Mouse (Mus musculus) testis, adult 2 months (tissue): Measurements from ENCODE around the gene Art2b.

ENCODE experiments used
- CTCF ChIP-seq: fragments of 200-500 bp; IDR thresholded peaks from 2 replicates; pipeline ENCODE4 v1.5.1; 2012; ENCODE audit warnings: low read depth, mild to moderate bottlenecking, inconsistent platforms, low read length, moderate library complexity; ENCODE audit not compliant: control insufficient read depth, insufficient read depth, insufficient replicate concordance
- POLR2A ChIP-seq: fragments of 200-500 bp; IDR thresholded peaks from 2 replicates; pipeline ENCODE4 v1.6.1; 2012; ENCODE audit warnings: low read depth, mild to moderate bottlenecking, inconsistent platforms, low read length, moderate library complexity; ENCODE audit not compliant: control insufficient read depth

DNA sequence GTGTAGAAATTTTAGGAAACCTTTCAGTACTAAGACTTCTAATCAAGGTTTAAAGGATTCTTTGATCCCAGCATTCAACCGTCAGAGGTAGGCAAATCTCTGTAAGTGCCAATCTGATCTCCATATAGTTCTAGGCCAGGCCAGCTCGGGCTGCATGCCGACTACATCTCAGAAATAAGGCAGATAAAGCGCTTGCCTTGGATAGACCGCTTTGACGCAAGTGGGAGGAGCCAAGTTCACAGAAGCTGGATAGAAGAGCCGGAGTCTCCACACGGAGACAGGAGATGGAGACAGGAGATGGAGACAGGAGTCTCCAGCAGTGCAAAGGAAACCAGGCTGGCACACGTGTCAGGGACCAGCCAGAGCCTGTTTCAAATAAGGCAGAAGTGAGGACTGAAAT is 45.6 kb downstream of the Art2b start:
- TF ChIP-seq POLR2A (no peak), CTCF (no peak)
